Mouse (Mus musculus) small intestine, adult 2 months (tissue): ENCODE data around the gene Shbg.

Source experiments
- CTCF ChIP-seq: fragments of 200-500 bp; IDR thresholded peaks from 2 replicates; pipeline ENCODE4 v1.5.1; 2012; ENCODE audit warnings: low read depth, mild to moderate bottlenecking, control low read depth, inconsistent platforms, low read length, moderate library complexity, mixed read lengths; ENCODE audit not compliant: insufficient replicate concordance, insufficient read length; ENCODE audit errors: extremely low read depth
- POLR2A ChIP-seq: fragments of 200-500 bp; IDR thresholded peaks from 2 replicates; pipeline ENCODE4 v1.6.1; 2012; ENCODE audit warnings: low read depth, mild to moderate bottlenecking, control low read depth, inconsistent platforms, low read length, moderate library complexity

- TF ChIP-seq POLR2A (no peak), CTCF (no peak)
These were observed 13.4 kb downstream of the Shbg start for GRCm38 (mm10) chr11:69604347-69604746.
